Mouse (Mus musculus): ENCODE data around the gene Cdkal1. TPM values are rescaled to one million over a fixed set of nuclear protein-coding genes. Genes with fewer than 3 reads are reported as not detected.
A peak's percentile ranks its signal among the peaks of the same experiment; 100 is the strongest.

Gene Cdkal1
- polyA plus RNA-seq, 1 experiment from 2014 or later = 25.9 TPM

- DNase-seq (ENCODE audit: low spot score) (no peak), ATAC-seq (ENCODE audit: low read depth) (no peak)
- H3K36me3 ChIP-seq (ENCODE audit: control insufficient read depth, insufficient read depth, low read length) = no peaks in the 10 kb centered on the region
- WGBS = 96% methylated on average over 5 of the region's 5 CpGs
- H3K9ac ChIP-seq (ENCODE audit: low read depth, low read length) = no peak overlapping the region
- no peak overlapping the region for H3K27ac ChIP-seq (replicated peaks; ENCODE audit: low read depth, low read length)
- H3K9me3 ChIP-seq (ENCODE audit: control insufficient read depth, low read length) = no peaks in the 10 kb centered on the region
- no peak overlapping the region for H3K4me3 ChIP-seq (ENCODE audit: low read depth, low read length)
- no peak overlapping the region for H3K4me2 ChIP-seq (ENCODE audit: low read depth, low read length)
- no peaks in the 10 kb centered on the region for H3K4me1 ChIP-seq (ENCODE audit: control insufficient read depth, insufficient read depth, low read length)
- H3K27me3 ChIP-seq (replicated peaks; ENCODE audit: control insufficient read depth, insufficient read depth, low read length) = no peaks in the 10 kb centered on the region
Measured at GRCm38 (mm10) chr13:29699896-29700295, 155.6 kb downstream of the Cdkal1 start.

- H3K4me1 ChIP-seq (ENCODE audit: control insufficient read depth, insufficient read depth, low read length) = no peaks in the 10 kb centered on the region
- no peak overlapping the region for H3K27ac ChIP-seq (replicated peaks; ENCODE audit: low read depth, low read length)
- 58% methylated on average over 5 of the region's 5 CpGs for WGBS
- ATAC-seq (ENCODE audit: low read depth) (no peak), DNase-seq (ENCODE audit: low spot score) (peak; percentile 11)
- no peak overlapping the region for H3K4me2 ChIP-seq (ENCODE audit: low read depth, low read length)
- no peak overlapping the region for H3K4me3 ChIP-seq (ENCODE audit: low read depth, low read length)
- no peak overlapping the region for H3K9ac ChIP-seq (ENCODE audit: low read depth, low read length)
- H3K36me3 ChIP-seq (ENCODE audit: control insufficient read depth, insufficient read depth, low read length) = no peaks in the 10 kb centered on the region
- H3K9me3 ChIP-seq (ENCODE audit: control insufficient read depth, low read length) = no peaks in the 10 kb centered on the region
- no peaks in the 10 kb centered on the region for H3K27me3 ChIP-seq (replicated peaks; ENCODE audit: control insufficient read depth, insufficient read depth, low read length)
Measured at GRCm38 (mm10) chr13:29698307-29698985, 157.0 kb downstream of the Cdkal1 start.

- WGBS = 89% methylated on average over 3 of the region's 3 CpGs
- DNase-seq (ENCODE audit: low spot score) (no peak), ATAC-seq (ENCODE audit: low read depth) (no peak)
- H3K9ac ChIP-seq (ENCODE audit: low read depth, low read length) = no peak overlapping the region
- no peaks in the 10 kb centered on the region for H3K4me1 ChIP-seq (ENCODE audit: control insufficient read depth, insufficient read depth, low read length)
- H3K4me2 ChIP-seq (ENCODE audit: low read depth, low read length) = no peak overlapping the region
- H3K36me3 ChIP-seq (ENCODE audit: control insufficient read depth, insufficient read depth, low read length) = no peaks in the 10 kb centered on the region
- H3K9me3 ChIP-seq (ENCODE audit: control insufficient read depth, low read length) = no peaks in the 10 kb centered on the region
- no peak overlapping the region for H3K4me3 ChIP-seq (ENCODE audit: low read depth, low read length)
- H3K27ac ChIP-seq (replicated peaks; ENCODE audit: low read depth, low read length) = no peak overlapping the region
- no peaks in the 10 kb centered on the region for H3K27me3 ChIP-seq (replicated peaks; ENCODE audit: control insufficient read depth, insufficient read depth, low read length)
Measured at GRCm38 (mm10) chr13:29697230-29697629, 158.2 kb downstream of the Cdkal1 start.

- no peaks in the 10 kb centered on the region for H3K27me3 ChIP-seq (replicated peaks; ENCODE audit: control insufficient read depth, insufficient read depth, low read length)
- no peak overlapping the region for H3K27ac ChIP-seq (replicated peaks; ENCODE audit: low read depth, low read length)
- no peaks in the 10 kb centered on the region for H3K4me1 ChIP-seq (ENCODE audit: control insufficient read depth, insufficient read depth, low read length)
- no peak overlapping the region for H3K4me3 ChIP-seq (ENCODE audit: low read depth, low read length)
- H3K9me3 ChIP-seq (ENCODE audit: control insufficient read depth, low read length) = no peaks in the 10 kb centered on the region
- DNase-seq (ENCODE audit: low spot score) = no peak
- WGBS = 86% methylated on average over 7 of the region's 7 CpGs
- no peak overlapping the region for H3K4me2 ChIP-seq (ENCODE audit: low read depth, low read length)
- ATAC-seq (ENCODE audit: low read depth) = no peak
- H3K36me3 ChIP-seq (ENCODE audit: control insufficient read depth, insufficient read depth, low read length) = no peaks in the 10 kb centered on the region
- H3K9ac ChIP-seq (ENCODE audit: low read depth, low read length) = no peak overlapping the region
Measured at GRCm38 (mm10) chr13:29690734-29691133, 164.7 kb downstream of the Cdkal1 start.

- Histone ChIP-seq H3K27ac (replicated peaks; ENCODE audit: low read depth, low read length) (no peak overlapping the region), H3K9ac (ENCODE audit: low read depth, low read length) (no peak overlapping the region), H3K4me2 (ENCODE audit: low read depth, low read length) (no peak overlapping the region), H3K36me3 (ENCODE audit: control insufficient read depth, insufficient read depth, low read length) (no peaks in the 10 kb centered on the region), H3K9me3 (ENCODE audit: control insufficient read depth, low read length) (no peaks in the 10 kb centered on the region), H3K27me3 (replicated peaks; ENCODE audit: control insufficient read depth, insufficient read depth, low read length) (no peaks in the 10 kb centered on the region), H3K4me3 (ENCODE audit: low read depth, low read length) (no peak overlapping the region), H3K4me1 (ENCODE audit: control insufficient read depth, insufficient read depth, low read length) (no peaks in the 10 kb centered on the region)
- ATAC-seq (ENCODE audit: low read depth) (no peak), DNase-seq (ENCODE audit: low spot score) (no peak)
- WGBS = 83% methylated on average over 6 of the region's 6 CpGs
Measured at GRCm38 (mm10) chr13:29688851-29689250, 166.6 kb downstream of the Cdkal1 start.

GRCm38 (mm10) chr13:29687872-29688271, 167.6 kb downstream of the Cdkal1 start:
- WGBS = 88% methylated on average over 7 of the region's 7 CpGs
- ATAC-seq (ENCODE audit: low read depth) = no peak
- H3K27me3 ChIP-seq (replicated peaks; ENCODE audit: control insufficient read depth, insufficient read depth, low read length) = no peaks in the 10 kb centered on the region

GRCm38 (mm10) chr13:29679479-29680186, 175.8 kb downstream of the Cdkal1 start:
- peaks cover 11% of the 10 kb centered on the region for H3K4me1 ChIP-seq (ENCODE audit: control insufficient read depth, insufficient read depth, low read length)
- ATAC-seq (ENCODE audit: low read depth) (peak; percentile 91), DNase-seq (ENCODE audit: low spot score) (peak; percentile 75)
- no peak overlapping the region for H3K4me3 ChIP-seq (ENCODE audit: low read depth, low read length)
- H3K27ac ChIP-seq (replicated peaks; ENCODE audit: low read depth, low read length) = 0 out of 2 replicates have a peak overlapping the region, but pooled peaks have one; percentile 44
- no peaks in the 10 kb centered on the region for H3K9me3 ChIP-seq (ENCODE audit: control insufficient read depth, low read length)
- no peak overlapping the region for H3K4me2 ChIP-seq (ENCODE audit: low read depth, low read length)
- 66% methylated on average over 11 of the region's 11 CpGs for WGBS
- H3K27me3 ChIP-seq (replicated peaks; ENCODE audit: control insufficient read depth, insufficient read depth, low read length) = no peaks in the 10 kb centered on the region
- no peak overlapping the region for H3K9ac ChIP-seq (ENCODE audit: low read depth, low read length)
- no peaks in the 10 kb centered on the region for H3K36me3 ChIP-seq (ENCODE audit: control insufficient read depth, insufficient read depth, low read length)

More at GRCm38 (mm10) chr13:29687872-29688271, 167.6 kb downstream of the Cdkal1 start:
- H3K4me1 ChIP-seq (ENCODE audit: control insufficient read depth, insufficient read depth, low read length) = no peaks in the 10 kb centered on the region
- no peak overlapping the region for H3K4me2 ChIP-seq (ENCODE audit: low read depth, low read length)
- no peak for DNase-seq (ENCODE audit: low spot score)
- H3K36me3 ChIP-seq (ENCODE audit: control insufficient read depth, insufficient read depth, low read length) = no peaks in the 10 kb centered on the region
- no peak overlapping the region for H3K9ac ChIP-seq (ENCODE audit: low read depth, low read length)
- no peak overlapping the region for H3K4me3 ChIP-seq (ENCODE audit: low read depth, low read length)
- no peak overlapping the region for H3K27ac ChIP-seq (replicated peaks; ENCODE audit: low read depth, low read length)
- no peaks in the 10 kb centered on the region for H3K9me3 ChIP-seq (ENCODE audit: control insufficient read depth, low read length)

GRCm38 (mm10) chr13:29677559-29677958, 177.9 kb downstream of the Cdkal1 start:
- Histone ChIP-seq H3K36me3 (ENCODE audit: control insufficient read depth, insufficient read depth, low read length) (no peaks in the 10 kb centered on the region), H3K9me3 (ENCODE audit: control insufficient read depth, low read length) (no peaks in the 10 kb centered on the region), H3K4me1 (ENCODE audit: control insufficient read depth, insufficient read depth, low read length) (peaks cover 11% of the 10 kb centered on the region), H3K27me3 (replicated peaks; ENCODE audit: control insufficient read depth, insufficient read depth, low read length) (no peaks in the 10 kb centered on the region), H3K27ac (replicated peaks; ENCODE audit: low read depth, low read length) (no peak overlapping the region), H3K4me2 (ENCODE audit: low read depth, low read length) (no peak overlapping the region), H3K9ac (ENCODE audit: low read depth, low read length) (no peak overlapping the region), H3K4me3 (ENCODE audit: low read depth, low read length) (no peak overlapping the region)
- DNase-seq (ENCODE audit: low spot score) = no peak
- WGBS = 87% methylated on average over 4 of the region's 4 CpGs
- no peak for ATAC-seq (ENCODE audit: low read depth)
